Mouse (Mus musculus) heart, embryonic 14.5 days (tissue): Measurements from ENCODE around the gene 2300003K06Rik. TPM values are rescaled to one million over a fixed set of nuclear protein-coding genes. Genes with fewer than 3 reads are reported as not detected.

Source experiments
- polyA plus RNA-seq: library from polyadenylated mRNA; unstranded; fragments of >200 nt; fragmentation: Nextera tagmentation; extraction: Ambion mirVana; gene quantifications from 2 replicates; pipeline ENCODE4 v1.2.1, GENCODE M21; 2014

Gene 2300003K06Rik
- polyA plus RNA-seq, 1 experiment from 2014 or later, result not detected

Other genes starting within 250 kb of the 2300003K06Rik start
- not detected in 2 replicates for gene Krtap1-3, start 246.7 kb downstream of the 2300003K06Rik start, polyA plus RNA-seq
- not detected in 2 replicates for gene Krtap9-3, start 240.0 kb downstream of the 2300003K06Rik start, polyA plus RNA-seq
- not detected in 2 replicates for gene Gm11938, start 234.8 kb downstream of the 2300003K06Rik start, polyA plus RNA-seq
- not detected in 2 replicates for gene Gm11937, start 227.9 kb downstream of the 2300003K06Rik start, polyA plus RNA-seq
- gene Krtap2-4, start 223.2 kb downstream of the 2300003K06Rik start, polyA plus RNA-seq, result not detected in 2 replicates
- gene Gm11562, start 217.6 kb downstream of the 2300003K06Rik start, polyA plus RNA-seq, result not detected in 2 replicates
- not detected in 2 replicates for gene Krtap4-1, start 209.8 kb downstream of the 2300003K06Rik start, polyA plus RNA-seq
- gene Krtap4-2, start 203.0 kb downstream of the 2300003K06Rik start, polyA plus RNA-seq, result not detected in 2 replicates
- not detected in 2 replicates for gene Krtap4-7, start 194.0 kb downstream of the 2300003K06Rik start, polyA plus RNA-seq
- not detected in 2 replicates for gene Gm11555, start 187.8 kb downstream of the 2300003K06Rik start, polyA plus RNA-seq
- not detected in 2 replicates for gene Gm11563, start 179.1 kb downstream of the 2300003K06Rik start, polyA plus RNA-seq
- not detected in 2 replicates for gene Krtap4-6, start 172.1 kb downstream of the 2300003K06Rik start, polyA plus RNA-seq
- not detected in 2 replicates for gene Gm14190, start 147.3 kb downstream of the 2300003K06Rik start, polyA plus RNA-seq
- not detected in 2 replicates for gene Gm14180, start 103.8 kb downstream of the 2300003K06Rik start, polyA plus RNA-seq
- gene Gm11595, start 65.2 kb downstream of the 2300003K06Rik start, polyA plus RNA-seq, result not detected in 2 replicates
- gene Krtap4-8, start 57.4 kb downstream of the 2300003K06Rik start, polyA plus RNA-seq, result not detected in 2 replicates
- gene Krtap4-9, start 52.9 kb downstream of the 2300003K06Rik start, polyA plus RNA-seq, result not detected in 2 replicates
- not detected in 2 replicates for gene Gm11596, start 44.6 kb downstream of the 2300003K06Rik start, polyA plus RNA-seq
- gene Gm11569, start 39.1 kb downstream of the 2300003K06Rik start, polyA plus RNA-seq, result not detected in 2 replicates
- not detected in 2 replicates for gene Gm11554, start 33.6 kb downstream of the 2300003K06Rik start, polyA plus RNA-seq
- not detected in 2 replicates for gene Krtap4-13, start 28.2 kb downstream of the 2300003K06Rik start, polyA plus RNA-seq
- gene Gm11564, start 22.4 kb downstream of the 2300003K06Rik start, polyA plus RNA-seq, result not detected in 2 replicates
- gene Krtap4-16, start 13.5 kb upstream of the 2300003K06Rik start, polyA plus RNA-seq, result not detected in 2 replicates
- gene Gm11568, start 19.9 kb upstream of the 2300003K06Rik start, polyA plus RNA-seq, result not detected in 2 replicates
- not detected in 2 replicates for gene Gm11559, start 26.4 kb upstream of the 2300003K06Rik start, polyA plus RNA-seq
- gene Krtap9-1, start 35.3 kb upstream of the 2300003K06Rik start, polyA plus RNA-seq, result not detected in 2 replicates
- gene Gm11567, start 41.1 kb upstream of the 2300003K06Rik start, polyA plus RNA-seq, result not detected in 2 replicates
- not detected in 2 replicates for gene Krtap31-1, start 69.9 kb upstream of the 2300003K06Rik start, polyA plus RNA-seq
- gene Gm11565, start 76.7 kb upstream of the 2300003K06Rik start, polyA plus RNA-seq, result not detected in 2 replicates
- gene Krtap31-2, start 98.2 kb upstream of the 2300003K06Rik start, polyA plus RNA-seq, result not detected in 2 replicates
- not detected in 2 replicates for gene Krtap9-5, start 110.4 kb upstream of the 2300003K06Rik start, polyA plus RNA-seq
- not detected in 2 replicates for gene Krtap29-1, start 141.0 kb upstream of the 2300003K06Rik start, polyA plus RNA-seq
- not detected in 2 replicates for gene Krtap16-1, start 148.5 kb upstream of the 2300003K06Rik start, polyA plus RNA-seq
- not detected in 2 replicates for gene Krtap17-1, start 155.9 kb upstream of the 2300003K06Rik start, polyA plus RNA-seq
- not detected in 2 replicates for gene Krt33a, start 178.1 kb upstream of the 2300003K06Rik start, polyA plus RNA-seq
- gene Krt33b, start 191.8 kb upstream of the 2300003K06Rik start, polyA plus RNA-seq, result not detected in 2 replicates
- not detected in 2 replicates for gene Krt34, start 203.5 kb upstream of the 2300003K06Rik start, polyA plus RNA-seq
- gene Krt31, start 212.5 kb upstream of the 2300003K06Rik start, polyA plus RNA-seq, result not detected in 2 replicates